8 mouse cellular contexts compared by ENCODE assay signal in genomic region chr11:104195791-104196190, GRCm38 (mm10). TPM values are rescaled to one million over a fixed set of nuclear protein-coding genes. Genes with fewer than 3 reads are reported as not detected.
DNase-seq lines count a peak whose midpoint lies in the region; ATAC-seq and TF ChIP-seq lines count a peak whose summit lies in the region.

No protein-coding gene starts in this region.

- WGBS in intestine, embryonic 15.5 days = 10% methylated on average over 9 of the region's 9 CpGs
- 4% methylated on average over 9 of the region's 9 CpGs for WGBS in midbrain, postnatal 0 days

- H3K4me3 ChIP-seq in intestine, embryonic 15.5 days (replicated peaks) = no peak overlapping the region
- no peak overlapping the region for H3K4me3 ChIP-seq in midbrain, postnatal 0 days (ENCODE audit: low read depth, low read length)

- intact Hi-C loops in left cerebral cortex, postnatal 4 days (cut with DNase I) = no loop called here

- DNase-seq in ovary, postnatal 10 days (ENCODE audit: low spot score) = peak; percentile 58
- no peak for DNase-seq in ovary, adult 18-20 months (ENCODE audit: low spot score)
- DNase-seq in cerebellum, postnatal 14 days = peak; percentile 98 to 99
- DNase-seq in frontal cortex, postnatal 25 days (ENCODE audit: low spot score in 2 of 2) = peak; percentile 91 to 93
- peak; percentile 90 for DNase-seq in left cerebral cortex, postnatal 4 days
- peak; percentile 95 for DNase-seq in midbrain, postnatal 0 days (ENCODE audit: low spot score)
- peak; percentile 59 to 85 for DNase-seq in spleen, postnatal 4 days (ENCODE audit: low spot score in 2 of 2)

- no peaks in the 10 kb centered on the region for H3K9me3 ChIP-seq in intestine, embryonic 15.5 days
- no peaks in the 10 kb centered on the region for H3K9me3 ChIP-seq in midbrain, postnatal 0 days (ENCODE audit: low read length)

- H3K36me3 ChIP-seq in intestine, embryonic 15.5 days = no peaks in the 10 kb centered on the region
- no peaks in the 10 kb centered on the region for H3K36me3 ChIP-seq in midbrain, postnatal 0 days (ENCODE audit: insufficient read depth, low read length)

- H3K27me3 ChIP-seq in intestine, embryonic 15.5 days (replicated peaks) = 0 out of 2 replicates have a peak, but pooled peaks cover 7% of the 10 kb centered on the region
- H3K27me3 ChIP-seq in midbrain, postnatal 0 days (ENCODE audit: insufficient read depth, low read length) = peaks cover 5% of the 10 kb centered on the region; the same call in 1 of the 2 replicates

- no peak overlapping the region for H3K4me2 ChIP-seq in intestine, embryonic 15.5 days (replicated peaks)
- peak overlapping the region; percentile 12; the same call in 1 of the 2 replicates for H3K4me2 ChIP-seq in midbrain, postnatal 0 days (ENCODE audit: low read depth, low read length, poor library complexity, severe bottlenecking)

- H3K9ac ChIP-seq in intestine, embryonic 15.5 days = no peak overlapping the region
- H3K9ac ChIP-seq in midbrain, postnatal 0 days (replicated peaks; ENCODE audit: low read length, poor library complexity, severe bottlenecking) = no peak overlapping the region

- no peaks in the 10 kb centered on the region for H3K4me1 ChIP-seq in intestine, embryonic 15.5 days (replicated peaks)
- no peaks in the 10 kb centered on the region for H3K4me1 ChIP-seq in midbrain, postnatal 0 days (ENCODE audit: insufficient read depth, low read length)

- peak; percentile 100 for TF ChIP-seq CTCF in midbrain, postnatal 0 days (IDR thresholded peaks at IDR 0.05)

- peak; percentile 63; the same call in 1 of the 2 replicates for ATAC-seq in intestine, embryonic 15.5 days
- peak; percentile 85 for ATAC-seq in midbrain, postnatal 0 days (ENCODE audit: low FRiP score)

- no peak overlapping the region for H3K27ac ChIP-seq in intestine, embryonic 15.5 days
- no peak overlapping the region for H3K27ac ChIP-seq in midbrain, postnatal 0 days (ENCODE audit: low read depth, low read length)

RNA-seq across cellular contexts. Expression of gene Sppl2c, which starts 9.7 kb away (rescaled TPM):
- polyA plus RNA-seq in intestine, embryonic 15.5 days (2015; fragmentation: Nextera tagmentation; extraction: Ambion mirVana) = not detected in 2 replicates
- total RNA-seq in left cerebral cortex, postnatal 4 days (2021) = not detected
- not detected in 2 replicates for total RNA-seq in midbrain, postnatal 0 days (2014; rRNA removed)
- not detected in 2 replicates for polyA plus RNA-seq in midbrain, postnatal 0 days (2015; fragmentation: Nextera tagmentation; extraction: Ambion mirVana)

RNA-seq across cellular contexts. Expression of gene Mapt, which starts 35.4 kb away (rescaled TPM):
- 14.4 and 17.0 TPM in 2 replicates for polyA plus RNA-seq in intestine, embryonic 15.5 days (2015; fragmentation: Nextera tagmentation; extraction: Ambion mirVana)
- 1,000 to 10,000 TPM; 1,229 to 1,264 TPM for total RNA-seq in left cerebral cortex, postnatal 4 days (2021)
- 673 and 700 TPM in 2 replicates for total RNA-seq in midbrain, postnatal 0 days (2014; rRNA removed)
- polyA plus RNA-seq in midbrain, postnatal 0 days (2015; fragmentation: Nextera tagmentation; extraction: Ambion mirVana) = 1,369 and 1,377 TPM in 2 replicates
